8 mouse cellular contexts compared by ENCODE assay signal in genomic region chr4:63181556-63181955, GRCm38 (mm10). TPM values are rescaled to one million over a fixed set of nuclear protein-coding genes. Genes with fewer than 3 reads are reported as not detected.
DNase-seq lines count a peak whose midpoint lies in the region; ATAC-seq and TF ChIP-seq lines count a peak whose summit lies in the region.

No protein-coding gene starts in this region.

- H3K27ac ChIP-seq in spleen, adult 2 months (ENCODE audit: insufficient read depth, low read length) = no peak overlapping the region
- no peak overlapping the region for H3K27ac ChIP-seq in heart, embryonic 15.5 days
- no peak overlapping the region for H3K27ac ChIP-seq in kidney, postnatal 0 days
- no peak overlapping the region for H3K27ac ChIP-seq in liver, embryonic 11.5 days (ENCODE audit: low read depth, low read length)
- no peak overlapping the region for H3K27ac ChIP-seq in neural tube, embryonic 12.5 days

- peak in 1 of 2 experiments; percentile 33 for DNase-seq in spleen, adult 2 months (ENCODE audit: low read depth in 1 of 2, low spot score in 2 of 2)
- no peak for DNase-seq in spleen, adult 12 weeks (ENCODE audit: low spot score)
- peak; percentile 47 for DNase-seq in embryo, embryonic 11.5 days (ENCODE audit: low read depth, low spot score)
- peak; percentile 84 for DNase-seq in kidney, postnatal 0 days (ENCODE audit: low spot score)
- DNase-seq in liver, embryonic 11.5 days (ENCODE audit: low spot score) = no peak
- DNase-seq in testis, postnatal 14 days (ENCODE audit: low spot score) = peak; percentile 14

- peak; percentile 78; the same call in 1 of the 2 replicates for TF ChIP-seq CTCF in spleen, adult 2 months (IDR thresholded peaks at IDR 0.05; ENCODE audit: extremely low read depth, insufficient read depth, insufficient read length, insufficient replicate concordance)
- peak; percentile 97 for TF ChIP-seq CTCF in kidney, postnatal 0 days (IDR thresholded peaks at IDR 0.05; ENCODE audit: low read depth)

- no peak overlapping the region for H3K9ac ChIP-seq in heart, embryonic 15.5 days
- no peak overlapping the region for H3K9ac ChIP-seq in kidney, postnatal 0 days (ENCODE audit: low read depth, low read length)
- no peak overlapping the region for H3K9ac ChIP-seq in liver, embryonic 11.5 days (ENCODE audit: low read depth, low read length)
- H3K9ac ChIP-seq in neural tube, embryonic 12.5 days = no peak overlapping the region

- H3K4me3 ChIP-seq in spleen, adult 2 months (ENCODE audit: extremely low read depth, insufficient read depth, insufficient read length) = no peak overlapping the region
- H3K4me3 ChIP-seq in heart, embryonic 15.5 days = no peak overlapping the region
- H3K4me3 ChIP-seq in kidney, postnatal 0 days (replicated peaks; ENCODE audit: low read depth, low read length) = no peak overlapping the region
- H3K4me3 ChIP-seq in liver, embryonic 11.5 days (ENCODE audit: low read depth, low read length) = no peak overlapping the region
- no peak overlapping the region for H3K4me3 ChIP-seq in neural tube, embryonic 12.5 days

- TF ChIP-seq POLR2A in spleen, adult 2 months (IDR thresholded peaks at IDR 0.05; ENCODE audit: low read depth, low read length) = no peak

- no peaks in the 10 kb centered on the region for H3K36me3 ChIP-seq in spleen, adult 2 months (ENCODE audit: control insufficient read depth, insufficient read depth, low read length)
- no peaks in the 10 kb centered on the region for H3K36me3 ChIP-seq in heart, embryonic 15.5 days
- H3K36me3 ChIP-seq in kidney, postnatal 0 days (ENCODE audit: insufficient read depth, low read length) = no peaks in the 10 kb centered on the region
- H3K36me3 ChIP-seq in liver, embryonic 11.5 days (ENCODE audit: control insufficient read depth, insufficient read depth, low read length) = no peaks in the 10 kb centered on the region
- no peaks in the 10 kb centered on the region for H3K36me3 ChIP-seq in neural tube, embryonic 12.5 days

- peak; percentile 59; the same call in 1 of the 2 replicates for ATAC-seq in heart, embryonic 15.5 days (replicated peaks; ENCODE audit: insufficient number of reproducible peaks, insufficient read depth, low FRiP score, low read depth)
- peak; percentile 86 for ATAC-seq in kidney, postnatal 0 days (replicated peaks; ENCODE audit: low FRiP score, low read depth)
- ATAC-seq in liver, embryonic 11.5 days (replicated peaks; ENCODE audit: low FRiP score) = peak; percentile 57; the same call in 1 of the 2 replicates
- peak; percentile 70; the same call in 1 of the 2 replicates for ATAC-seq in neural tube, embryonic 12.5 days (ENCODE audit: low FRiP score, low read depth)

- no peak overlapping the region for H3K4me2 ChIP-seq in heart, embryonic 15.5 days
- H3K4me2 ChIP-seq in kidney, postnatal 0 days (ENCODE audit: low read length) = no peak overlapping the region
- no peak overlapping the region for H3K4me2 ChIP-seq in liver, embryonic 11.5 days
- H3K4me2 ChIP-seq in neural tube, embryonic 12.5 days (replicated peaks) = no peak overlapping the region

- WGBS in spleen, adult 2 months = 16% methylated on average over 5 of the region's 5 CpGs
- 6% methylated on average over 5 of the region's 5 CpGs for WGBS in heart, embryonic 15.5 days
- WGBS in kidney, postnatal 0 days = 9% methylated on average over 5 of the region's 5 CpGs
- WGBS in liver, embryonic 11.5 days = 13% methylated on average over 5 of the region's 5 CpGs
- 14% methylated on average over 5 of the region's 5 CpGs for WGBS in neural tube, embryonic 12.5 days

- H3K4me1 ChIP-seq in spleen, adult 2 months (ENCODE audit: control insufficient read depth, insufficient read depth, insufficient read length) = no peaks in the 10 kb centered on the region
- H3K4me1 ChIP-seq in heart, embryonic 15.5 days (replicated peaks) = peaks cover 14% of the 10 kb centered on the region
- H3K4me1 ChIP-seq in kidney, postnatal 0 days (replicated peaks; ENCODE audit: insufficient read depth, low read length) = no peaks in the 10 kb centered on the region
- no peaks in the 10 kb centered on the region for H3K4me1 ChIP-seq in liver, embryonic 11.5 days (replicated peaks; ENCODE audit: control insufficient read depth, insufficient read depth, low read length)
- no peaks in the 10 kb centered on the region for H3K4me1 ChIP-seq in neural tube, embryonic 12.5 days

- H3K9me3 ChIP-seq in heart, embryonic 15.5 days (replicated peaks) = no peaks in the 10 kb centered on the region
- H3K9me3 ChIP-seq in kidney, postnatal 0 days (replicated peaks; ENCODE audit: low read length) = no peaks in the 10 kb centered on the region
- no peaks in the 10 kb centered on the region for H3K9me3 ChIP-seq in liver, embryonic 11.5 days (ENCODE audit: control insufficient read depth, low read length)
- H3K9me3 ChIP-seq in neural tube, embryonic 12.5 days = no peaks in the 10 kb centered on the region

- no peaks in the 10 kb centered on the region for H3K27me3 ChIP-seq in spleen, adult 2 months (ENCODE audit: control insufficient read depth, insufficient read depth, low read length)
- peaks cover 7% of the 10 kb centered on the region; the same call in 1 of the 2 replicates for H3K27me3 ChIP-seq in heart, embryonic 15.5 days
- no peaks in the 10 kb centered on the region for H3K27me3 ChIP-seq in kidney, postnatal 0 days (ENCODE audit: insufficient read depth, low read length)
- no peaks in the 10 kb centered on the region for H3K27me3 ChIP-seq in liver, embryonic 11.5 days (replicated peaks; ENCODE audit: control insufficient read depth, insufficient read depth, low read length)
- no peaks in the 10 kb centered on the region; the same call in 1 of the 2 replicates for H3K27me3 ChIP-seq in neural tube, embryonic 12.5 days (replicated peaks)

RNA-seq across cellular contexts. Expression of gene Kif12, which starts 9.6 kb away (rescaled TPM):
- polyA plus RNA-seq in spleen, adult 2 months (2012; rRNA removed) = 0.18 and 0.19 TPM in 2 replicates
- polyA plus RNA-seq in heart, embryonic 15.5 days (2015; fragmentation: Nextera tagmentation; extraction: Ambion mirVana) = 0.13 and 0.48 TPM in 2 replicates
- 98.4 and 108 TPM in 2 replicates for polyA plus RNA-seq in kidney, postnatal 0 days (2015; fragmentation: Nextera tagmentation; extraction: Ambion mirVana)
- polyA plus RNA-seq in liver, embryonic 11.5 days (2014; fragmentation: Nextera tagmentation; extraction: Ambion mirVana) = 7.9 and 9.0 TPM in 2 replicates
- polyA plus RNA-seq in neural tube, embryonic 12.5 days (2016; fragmentation: Nextera tagmentation; extraction: Ambion mirVana) = not detected in 2 replicates

RNA-seq across cellular contexts. Expression of gene Ambp, which starts 27.0 kb away (rescaled TPM):
- 0.15 and 0.32 TPM in 2 replicates for polyA plus RNA-seq in spleen, adult 2 months (2012; rRNA removed)
- polyA plus RNA-seq in heart, embryonic 15.5 days (2015; fragmentation: Nextera tagmentation; extraction: Ambion mirVana) = 1.5 and 8.2 TPM in 2 replicates
- polyA plus RNA-seq in kidney, postnatal 0 days (2015; fragmentation: Nextera tagmentation; extraction: Ambion mirVana) = 2.3 and 2.5 TPM in 2 replicates
- polyA plus RNA-seq in liver, embryonic 11.5 days (2014; fragmentation: Nextera tagmentation; extraction: Ambion mirVana) = 736 and 748 TPM in 2 replicates
- 0.30 and 1.00 TPM in 2 replicates for polyA plus RNA-seq in neural tube, embryonic 12.5 days (2016; fragmentation: Nextera tagmentation; extraction: Ambion mirVana)

RNA-seq across cellular contexts. Expression of gene Col27a1, which starts 32.2 kb away (rescaled TPM):
- polyA plus RNA-seq in spleen, adult 2 months (2012; rRNA removed) = 9.1 and 10.2 TPM in 2 replicates
- polyA plus RNA-seq in heart, embryonic 15.5 days (2015; fragmentation: Nextera tagmentation; extraction: Ambion mirVana) = 4.4 and 6.1 TPM in 2 replicates
- 5.7 and 6.4 TPM in 2 replicates for polyA plus RNA-seq in kidney, postnatal 0 days (2015; fragmentation: Nextera tagmentation; extraction: Ambion mirVana)
- polyA plus RNA-seq in liver, embryonic 11.5 days (2014; fragmentation: Nextera tagmentation; extraction: Ambion mirVana) = 5.0 and 6.4 TPM in 2 replicates
- 4.6 and 5.4 TPM in 2 replicates for polyA plus RNA-seq in neural tube, embryonic 12.5 days (2016; fragmentation: Nextera tagmentation; extraction: Ambion mirVana)

Comparison
In these comparisons a context has a peak if more than half of its experiments do, and no peak if none do; other contexts are left out.
1. DNase-seq: peak in embryo, embryonic 11.5 days (single experiment), kidney, postnatal 0 days (single experiment) and testis, postnatal 14 days (single experiment); none in spleen, adult 12 weeks (single experiment) and liver, embryonic 11.5 days (single experiment).
2. RNA of gene Ambp, which starts 27.0 kb away (polyA plus RNA-seq): 736 to 748 TPM in liver, embryonic 11.5 days; 2.3 to 2.5 TPM in kidney, postnatal 0 days, 1.5 to 8.2 TPM in heart, embryonic 15.5 days, 0.15 to 0.32 TPM in spleen, adult 2 months and 0.30 to 1.00 TPM in neural tube, embryonic 12.5 days; every median in the first group is over 10 times any median in the second.
3. Peak in every context shown above with its lines, with median percentiles within 50 percentile points of each other: ATAC-seq.